Mouse (Mus musculus): Measurements from ENCODE around the gene Etl4.
"Not testable (repeated sequence)": the region's sequence is repeated elsewhere in the genome, so short reads cannot be mapped to it uniquely, and the experiment has no call there.

The Etl4 gene

GRCm38 (mm10) chr2:20167073-20167472 lies 257.5 kb downstream of the Etl4 start:
- no peak for DNase-seq (ENCODE audit: low read depth, low spot score)

- no peak for DNase-seq (ENCODE audit: low read depth, low spot score)
Measured at GRCm38 (mm10) chr2:20167566-20167965, 258.0 kb downstream of the Etl4 start.

GRCm38 (mm10) chr2:20168156-20168555 lies 258.6 kb downstream of the Etl4 start:
- no peak for DNase-seq (ENCODE audit: low read depth, low spot score)

GRCm38 (mm10) chr2:20176456-20177184 lies 267.0 kb downstream of the Etl4 start:
- not testable (repeated sequence) for DNase-seq (ENCODE audit: low read depth, low spot score)

GRCm38 (mm10) chr2:20177236-20177635 lies 267.7 kb downstream of the Etl4 start:
- not testable (repeated sequence) for DNase-seq (ENCODE audit: low read depth, low spot score)

GRCm38 (mm10) chr2:20180561-20180960 lies 271.0 kb downstream of the Etl4 start:
- DNase-seq (ENCODE audit: low read depth, low spot score) = not testable (repeated sequence)

GRCm38 (mm10) chr2:20187223-20187622 lies 277.6 kb downstream of the Etl4 start:
- DNase-seq (ENCODE audit: low read depth, low spot score) = not testable (repeated sequence)

GRCm38 (mm10) chr2:20203011-20203410 lies 293.4 kb downstream of the Etl4 start:
- DNase-seq (ENCODE audit: low read depth, low spot score) = no peak

GRCm38 (mm10) chr2:20206647-20207046 lies 297.1 kb downstream of the Etl4 start:
- DNase-seq (ENCODE audit: low read depth, low spot score) = no peak

- DNase-seq (ENCODE audit: low read depth, low spot score) = no peak
Measured at GRCm38 (mm10) chr2:20208683-20209194, 299.2 kb downstream of the Etl4 start.

GRCm38 (mm10) chr2:20209359-20209758 lies 299.8 kb downstream of the Etl4 start:
- DNase-seq (ENCODE audit: low read depth, low spot score) = no peak

GRCm38 (mm10) chr2:20216275-20216674 lies 306.7 kb downstream of the Etl4 start:
- no peak for DNase-seq (ENCODE audit: low read depth, low spot score)

GRCm38 (mm10) chr2:20216686-20217437 lies 307.3 kb downstream of the Etl4 start:
- no peak for DNase-seq (ENCODE audit: low read depth, low spot score)

GRCm38 (mm10) chr2:20231371-20231770 lies 321.8 kb downstream of the Etl4 start:
- DNase-seq (ENCODE audit: low read depth, low spot score) = no peak

GRCm38 (mm10) chr2:20248043-20248664 lies 338.6 kb downstream of the Etl4 start:
- no peak for DNase-seq (ENCODE audit: low read depth, low spot score)

GRCm38 (mm10) chr2:20249403-20249802 lies 339.8 kb downstream of the Etl4 start:
- no peak for DNase-seq (ENCODE audit: low read depth, low spot score)

GRCm38 (mm10) chr2:20276124-20276523 lies 366.5 kb downstream of the Etl4 start:
- DNase-seq (ENCODE audit: low read depth, low spot score) = no peak

- DNase-seq (ENCODE audit: low read depth, low spot score) = no peak
Measured at GRCm38 (mm10) chr2:20281903-20282302, 372.3 kb downstream of the Etl4 start.

- DNase-seq (ENCODE audit: low read depth, low spot score) = no peak
Measured at GRCm38 (mm10) chr2:20284425-20284824, 374.8 kb downstream of the Etl4 start.

GRCm38 (mm10) chr2:20290982-20291740 lies 381.6 kb downstream of the Etl4 start:
- no peak for DNase-seq (ENCODE audit: low read depth, low spot score)

- DNase-seq (ENCODE audit: low read depth, low spot score) = no peak
Measured at GRCm38 (mm10) chr2:20291741-20292110, 382.1 kb downstream of the Etl4 start.

GRCm38 (mm10) chr2:20293336-20293735 lies 383.8 kb downstream of the Etl4 start:
- no peak for DNase-seq (ENCODE audit: low read depth, low spot score)

Data from CD4-positive helper T cell, adult 2 months (primary cell).